Mouse (Mus musculus) bone marrow macrophage, adult 2 months (primary cell): Measurements from ENCODE around the gene Rasl11b.

Experiments
- CTCF ChIP-seq: IDR thresholded peaks from 2 replicates; pipeline ENCODE4 v1.5.1; 2012; ENCODE audit warnings: low read depth, mild to moderate bottlenecking, low read length, moderate library complexity
- POLR2A ChIP-seq: IDR thresholded peaks from 2 replicates; pipeline ENCODE4 v1.6.1; 2012; ENCODE audit warnings: mild to moderate bottlenecking, low read depth, low read length, borderline replicate concordance

GRCm38 (mm10) chr5:74149975-74150374 lies 45.1 kb upstream of the Rasl11b start:
- TF ChIP-seq CTCF (no peak), POLR2A (no peak)
